Mouse (Mus musculus) gastrocnemius, adult 8-10 months (tissue): ENCODE results near the gene Zfp93. TPM values are rescaled to one million over a fixed set of nuclear protein-coding genes. Genes with fewer than 3 reads are reported as not detected.
"Not testable (repeated sequence)": the region's sequence is repeated elsewhere in the genome, so short reads cannot be mapped to it uniquely, and the experiment has no call there.

Experiments used
- DNase-seq, 2 experiments: peaks; one replicate each; pipeline ENCODE4 v3.0.0; 2022; ENCODE audit warnings: low spot score in 2 of 2
- total RNA-seq, 4 experiments: library from RNA; stranded (reverse); gene quantifications; 2 replicates each; pipeline ENCODE4 v1.2.4; 2022

Zfp93 gene
- total RNA-seq, result 1 to 10 TPM; 5.9 to 6.9 (median 6.2) TPM

GRCm38 (mm10) chr7:24270288-24270672, at the start of gene Zfp93:
Gene Zfp93, plus strand, starts transcription at chr7:24270420.
- peak; percentile 28 to 55 for DNase-seq

GRCm38 (mm10) chr7:24237040-24237791, 33.0 kb upstream of the Zfp93 start, which contains the start of gene Zfp109:
Gene Zfp109, minus strand, starts transcription at chr7:24237560.
- DNase-seq, result peak; percentile 20 to 25

GRCm38 (mm10) chr7:24253779-24254615, 16.2 kb upstream of the Zfp93 start:
- no peak for DNase-seq

- peak; percentile 70 to 71 for DNase-seq
Observed at GRCm38 (mm10) chr7:24254633-24255474, 15.4 kb upstream of the Zfp93 start, which contains the start of gene Zfp108. Gene Zfp108, plus strand, starts transcription at chr7:24254794.

- no peak for DNase-seq
Observed at GRCm38 (mm10) chr7:24259306-24259999, 10.8 kb upstream of the Zfp93 start.

- DNase-seq, result no peak
Observed at GRCm38 (mm10) chr7:24260000-24260312, 10.3 kb upstream of the Zfp93 start.

GRCm38 (mm10) chr7:24268176-24269155, 1.8 kb upstream of the Zfp93 start:
- no peak for DNase-seq

GRCm38 (mm10) chr7:24269256-24269655, 964 bp upstream of the Zfp93 start:
- no peak for DNase-seq

GRCm38 (mm10) chr7:24269667-24270287, 443 bp upstream of the Zfp93 start:
- no peak for DNase-seq

GRCm38 (mm10) chr7:24271191-24271590, 971 bp downstream of the Zfp93 start:
- DNase-seq, result no peak

GRCm38 (mm10) chr7:24274456-24274855, 4.2 kb downstream of the Zfp93 start:
- no peak for DNase-seq

GRCm38 (mm10) chr7:24278771-24279170, 8.6 kb downstream of the Zfp93 start:
- DNase-seq, result not testable (repeated sequence)

- no peak for DNase-seq
Observed at GRCm38 (mm10) chr7:24280031-24280857, 10.0 kb downstream of the Zfp93 start.

- no peak for DNase-seq
Observed at GRCm38 (mm10) chr7:24280858-24281145, 10.6 kb downstream of the Zfp93 start.

GRCm38 (mm10) chr7:24286090-24286489, 15.9 kb downstream of the Zfp93 start:
- DNase-seq, result no peak

- DNase-seq, result no peak
Observed at GRCm38 (mm10) chr7:24286916-24287315, 16.7 kb downstream of the Zfp93 start.

GRCm38 (mm10) chr7:24287670-24288069, 17.4 kb downstream of the Zfp93 start:
- no peak for DNase-seq

- no peak for DNase-seq
Observed at GRCm38 (mm10) chr7:24288512-24288911, 18.3 kb downstream of the Zfp93 start.
